Mouse (Mus musculus): Measurements from ENCODE around the gene Il12a.
A peak's percentile ranks its signal among the peaks of the same experiment; 100 is the strongest.

DNA sequence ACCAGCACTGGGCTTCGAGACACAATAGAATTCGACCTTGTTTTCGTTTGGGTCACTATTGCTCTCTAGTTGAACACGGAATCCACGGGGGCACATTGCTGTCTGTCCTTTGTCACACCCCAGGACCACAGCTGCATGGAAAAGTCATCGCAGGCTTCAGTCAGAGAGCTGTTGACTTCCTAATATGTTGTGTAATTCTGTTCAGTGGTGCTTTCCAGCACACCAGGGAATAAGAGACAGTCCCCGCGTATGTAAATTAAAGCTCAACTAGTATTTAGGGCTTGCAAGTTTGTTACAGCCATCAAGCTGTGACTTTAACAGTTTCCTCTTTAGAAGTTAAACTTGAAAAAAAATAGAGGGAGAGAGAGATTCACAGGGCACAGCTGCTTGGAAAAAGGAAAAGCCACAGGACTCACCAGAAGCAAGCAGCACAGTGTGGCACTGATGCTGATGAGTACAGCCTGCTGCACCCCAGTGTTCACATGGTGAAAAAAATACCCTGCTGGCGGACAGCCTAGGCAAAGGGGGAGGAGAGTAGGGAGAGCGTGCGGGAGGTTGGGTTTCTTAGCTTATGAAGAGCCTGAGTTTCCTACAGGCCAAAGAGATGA is 3.1 kb downstream of the Il12a start:
- TF ChIP-seq CTCF (IDR thresholded peaks at IDR 0.05; ENCODE audit: extremely low read depth, insufficient read depth, low read length) (no peak), POLR2A (IDR thresholded peaks at IDR 0.05; ENCODE audit: extremely low read depth, insufficient read depth, low read length) (peak; percentile 50; the same call in 1 of the 2 replicates)
